Mouse (Mus musculus) heart, embryonic 14.5 days (tissue): Measurements from ENCODE around the gene Timeless. TPM values are rescaled to one million over a fixed set of nuclear protein-coding genes. Genes with fewer than 3 reads are reported as not detected.

Experiments
- ATAC-seq: fragments of 200-750 bp; cut with Nextera tagmentation; 2 replicates; pipeline ENCODE4 v1.8.0; 2017; ENCODE audit warnings: low read depth, moderate TSS enrichment; ENCODE audit not compliant: insufficient number of reproducible peaks, insufficient read depth, low FRiP score
- H3K27ac ChIP-seq, 2 experiments: fragments of 200-500 bp in 1 of 2; fragments of 300-500 bp in 1 of 2; sonication (generic) in 1 of 2; replicated peaks in 1 of 2; 2 replicates each; pipeline ENCODE4 v1.5.1; 2012 to 2014; ENCODE audit warnings: low read depth in 2 of 2, low read length in 2 of 2, control low read depth in 1 of 2, mild to moderate bottlenecking in 1 of 2, mixed read lengths in 1 of 2; ENCODE audit not compliant: control insufficient read depth in 1 of 2, insufficient read depth in 1 of 2
- H3K27me3 ChIP-seq: fragments of 300-500 bp; sonication (generic); 2 replicates; pipeline ENCODE4 v1.6.1; 2014; ENCODE audit warnings: mild to moderate bottlenecking, low read length, control low read depth; ENCODE audit not compliant: control insufficient read depth, insufficient read depth
- H3K36me3 ChIP-seq: fragments of 300-500 bp; sonication (generic); 2 replicates; pipeline ENCODE4 v1.6.1; 2014; ENCODE audit warnings: mild to moderate bottlenecking, control low read depth, low read length, mixed read lengths; ENCODE audit not compliant: control insufficient read depth, insufficient read depth
- H3K4me1 ChIP-seq, 2 experiments: fragments of 200-500 bp in 1 of 2; fragments of 300-500 bp in 1 of 2; sonication (generic) in 1 of 2; 2 replicates each; pipeline ENCODE4 v1.6.1; 2012 to 2014; ENCODE audit warnings: low read length in 2 of 2, control low read depth in 1 of 2, mixed read lengths in 1 of 2; ENCODE audit not compliant: control insufficient read depth in 2 of 2, insufficient read depth in 2 of 2
- H3K4me2 ChIP-seq: fragments of 300-500 bp; sonication (generic); 2 replicates; pipeline ENCODE4 v1.6.1; 2014; ENCODE audit warnings: mild to moderate bottlenecking, low read length
- H3K4me3 ChIP-seq, 2 experiments: fragments of 200-500 bp in 1 of 2; fragments of 300-500 bp in 1 of 2; sonication (generic) in 1 of 2; 2 replicates each; pipeline ENCODE4 v1.5.1; 2012 to 2014; ENCODE audit warnings: low read length in 2 of 2, mild to moderate bottlenecking in 2 of 2, control low read depth in 1 of 2, low read depth in 1 of 2, moderate library complexity in 1 of 2; ENCODE audit not compliant: control insufficient read depth in 1 of 2, insufficient read depth in 1 of 2
- H3K9ac ChIP-seq: fragments of 300-500 bp; sonication (generic); 2 replicates; pipeline ENCODE4 v1.6.1; 2014; ENCODE audit warnings: mild to moderate bottlenecking, low read length
- H3K9me3 ChIP-seq: fragments of 300-500 bp; sonication (generic); 2 replicates; pipeline ENCODE4 v1.6.1; 2016; ENCODE audit warnings: low read length, control low read depth; ENCODE audit not compliant: control insufficient read depth
- WGBS: fragments of 180-500 bp; shearing (Covaris S2); extraction: QIAGEN DNeasy Blood & Tissue Kit; methylation state at CpG from one replicate; pipeline ENCODE4 v1.1.7; 2014; 5-methylcytosine and 5-hydroxymethylcytosine counted together
- polyA plus RNA-seq: library from polyadenylated mRNA; unstranded; fragments of >200 nt; fragmentation: Nextera tagmentation; extraction: Ambion mirVana; gene quantifications from 2 replicates; pipeline ENCODE4 v1.2.1, GENCODE M21; 2014

Timeless gene
- polyA plus RNA-seq, 1 experiment from 2014 or later, result 23.6 TPM

DNA sequence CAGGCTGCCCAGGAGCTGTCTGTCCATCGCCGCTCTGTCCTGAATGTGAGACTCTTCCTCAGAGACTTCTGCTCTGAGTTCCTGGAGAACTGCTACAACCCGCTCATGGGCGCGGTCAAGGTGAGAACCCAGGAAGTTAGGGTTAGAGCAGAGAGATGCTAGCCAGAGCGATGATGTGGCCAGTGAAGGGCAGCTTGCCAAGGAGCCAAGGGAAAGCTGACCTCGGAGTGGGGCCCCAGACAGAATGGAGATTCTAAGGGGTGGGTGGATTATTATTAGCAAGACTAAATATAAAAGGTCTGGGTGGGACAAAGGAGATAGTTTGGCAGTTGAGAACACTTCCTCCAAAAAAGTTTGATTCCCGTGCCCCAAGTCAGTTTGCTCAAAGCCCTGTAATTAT, 11.4 kb downstream of the Timeless start:
- peak overlapping the region in 1 of 2 experiments; percentile 44; a peak in 2 of 4 replicates for H3K27ac ChIP-seq
- peaks cover 78% of the 10 kb centered on the region for H3K36me3 ChIP-seq
- no peak overlapping the region for H3K4me3 ChIP-seq
- 74% methylated on average over 8 of the region's 8 CpGs for WGBS
- 0 out of 2 replicates have a peak overlapping the region, but pooled peaks have one; percentile 4 for H3K9ac ChIP-seq
- ATAC-seq, result no peak
- no peak overlapping the region for H3K4me2 ChIP-seq
- no peaks in the 10 kb centered on the region for H3K9me3 ChIP-seq
- H3K27me3 ChIP-seq, result no peaks in the 10 kb centered on the region
- H3K4me1 ChIP-seq, result peaks cover 4 to 5% of the 10 kb centered on the region in 2 experiments; a peak in 3 of 4 replicates

DNA sequence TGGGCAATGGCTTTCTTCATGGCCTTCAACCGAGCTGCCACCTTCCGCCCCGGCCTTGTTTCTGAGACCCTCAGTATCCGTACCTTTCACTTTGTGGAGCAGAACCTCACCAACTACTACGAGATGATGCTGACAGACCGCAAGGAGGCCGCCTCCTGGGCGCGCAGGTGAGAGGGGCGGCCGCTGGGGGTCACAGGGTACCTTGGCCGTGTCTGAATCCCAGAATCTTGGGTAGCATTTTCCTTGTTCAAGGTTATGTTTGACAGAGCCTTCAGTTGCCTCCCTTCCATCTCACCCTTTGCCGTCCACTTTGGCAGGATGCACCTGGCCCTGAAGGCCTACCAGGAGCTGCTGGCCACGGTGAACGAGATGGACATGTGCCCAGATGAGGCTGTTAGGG, 12.3 kb downstream of the Timeless start:
- 95% methylated on average over 15 of the region's 15 CpGs for WGBS
- peaks cover 86% of the 10 kb centered on the region for H3K36me3 ChIP-seq

DNA sequence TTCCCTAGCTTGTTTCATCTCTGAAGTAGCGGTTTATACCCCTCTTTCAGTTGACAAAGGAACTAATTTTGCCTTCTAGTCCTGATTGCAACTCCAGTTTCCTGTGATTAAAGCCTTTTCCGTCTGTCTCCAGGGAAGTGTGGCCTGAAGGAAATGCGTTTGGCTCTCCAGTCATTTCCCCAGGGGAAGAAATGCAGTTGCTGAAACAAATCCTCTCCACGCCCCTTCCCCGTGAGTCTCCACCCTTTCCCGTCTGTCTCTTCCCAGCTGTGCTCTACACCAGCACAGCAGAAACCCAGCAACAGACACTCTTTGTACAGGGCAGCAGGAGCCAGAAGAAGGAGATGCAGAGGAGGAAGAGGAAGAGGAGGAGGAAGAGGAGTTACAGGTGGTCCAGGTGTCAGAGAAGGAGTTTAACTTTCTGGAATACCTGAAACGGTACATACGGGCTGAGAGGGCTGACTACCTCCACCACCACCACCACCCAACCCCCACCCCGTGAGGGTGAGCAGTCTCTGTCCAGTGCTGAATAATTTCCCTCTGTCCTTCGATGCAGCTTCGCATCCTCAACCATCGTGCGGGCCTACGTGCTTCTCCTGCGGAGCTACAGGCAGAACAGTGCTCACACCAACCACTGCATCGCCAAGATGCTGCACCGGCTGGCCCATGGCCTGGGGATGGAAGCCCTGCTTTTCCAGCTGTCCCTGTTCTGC, 15.3 kb downstream of the Timeless start:
- H3K36me3 ChIP-seq, result peaks cover 95% of the 10 kb centered on the region
- H3K9me3 ChIP-seq, result no peaks in the 10 kb centered on the region
- H3K9ac ChIP-seq, result no peak overlapping the region; the same call in 1 of the 2 replicates
- peak overlapping the region; percentile 9 to 21 for H3K4me3 ChIP-seq
- H3K4me2 ChIP-seq, result peak overlapping the region; percentile 48
- peak; percentile 20; the same call in 1 of the 2 replicates for ATAC-seq
- H3K27me3 ChIP-seq, result no peaks in the 10 kb centered on the region
- peaks cover 4 to 5% of the 10 kb centered on the region in 2 experiments; a peak in 3 of 4 replicates for H3K4me1 ChIP-seq
- 74% methylated on average over 17 of the region's 17 CpGs for WGBS
- H3K27ac ChIP-seq, result peak overlapping the region; percentile 60 to 77

More for the DNA sequence above, 12.3 kb downstream of the Timeless start:
- H3K4me3 ChIP-seq, result no peak overlapping the region
- no peak overlapping the region for H3K27ac ChIP-seq
- H3K4me2 ChIP-seq, result no peak overlapping the region
- H3K9ac ChIP-seq, result no peak overlapping the region
- H3K4me1 ChIP-seq, result peaks cover 4 to 5% of the 10 kb centered on the region in 2 experiments; a peak in 3 of 4 replicates
- ATAC-seq, result no peak
- no peaks in the 10 kb centered on the region for H3K27me3 ChIP-seq
- no peaks in the 10 kb centered on the region for H3K9me3 ChIP-seq

- peaks cover 73% of the 10 kb centered on the region for H3K36me3 ChIP-seq
These were observed 18.7 kb downstream of the Timeless start for GRCm38 (mm10) chr10:128250565-128250964.

GRCm38 (mm10) chr10:128253677-128254255, 21.9 kb downstream of the Timeless start, which contains the start of gene Apon:
Gene Apon, plus strand, starts transcription at chr10:128254096.
- H3K4me3 ChIP-seq, result no peak within 1 kb of the TSS
- H3K9me3 ChIP-seq, result no peaks in the 10 kb centered on the region
- H3K27ac ChIP-seq, result no peak within 1 kb of the TSS
- 89% methylated on average over 4 of the region's 4 CpGs for WGBS
- ATAC-seq, result no peak
- no peak within 1 kb of the TSS for H3K4me2 ChIP-seq
- no peaks in the 10 kb centered on the region for H3K4me1 ChIP-seq
- H3K36me3 ChIP-seq, result peaks cover 42% of the 10 kb centered on the region
- no peaks in the 10 kb centered on the region for H3K27me3 ChIP-seq
- H3K9ac ChIP-seq, result no peak within 1 kb of the TSS

More at GRCm38 (mm10) chr10:128250565-128250964, 18.7 kb downstream of the Timeless start:
- Histone ChIP-seq H3K27me3 (no peaks in the 10 kb centered on the region), H3K9ac (no peak overlapping the region), H3K9me3 (no peaks in the 10 kb centered on the region), H3K27ac (no peak overlapping the region), H3K4me1 (no peaks in the 10 kb centered on the region), H3K4me2 (no peak overlapping the region), H3K4me3 (no peak overlapping the region)
- 96% methylated on average over 12 of the region's 13 CpGs for WGBS
- ATAC-seq, result no peak

DNA sequence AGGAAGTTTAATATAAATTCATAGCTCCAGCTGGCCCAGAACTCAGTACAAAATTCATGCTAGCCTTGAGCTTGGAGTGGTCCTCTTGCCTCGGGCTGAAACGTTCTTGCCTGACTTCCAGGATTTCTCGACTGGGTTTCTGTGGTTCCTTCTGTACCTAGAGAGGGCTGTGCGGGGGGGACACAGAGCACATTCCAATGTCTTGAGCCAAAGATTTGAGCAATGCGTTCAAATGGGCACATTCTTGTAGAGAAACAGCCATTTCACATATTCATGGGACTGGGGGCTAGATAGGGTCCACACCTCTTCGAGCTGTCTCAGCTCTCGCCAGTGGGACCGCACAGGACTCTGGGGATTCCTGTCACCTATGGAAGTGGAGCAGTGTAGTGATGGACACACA, 24.1 kb downstream of the Timeless start:
- Histone ChIP-seq H3K9me3 (no peaks in the 10 kb centered on the region), H3K36me3 (peaks cover 21% of the 10 kb centered on the region), H3K27me3 (no peaks in the 10 kb centered on the region), H3K4me1 (no peaks in the 10 kb centered on the region), H3K4me2 (no peak overlapping the region), H3K27ac (no peak overlapping the region), H3K4me3 (no peak overlapping the region), H3K9ac (no peak overlapping the region)
- 80% methylated on average over 8 of the region's 8 CpGs for WGBS
- ATAC-seq, result no peak

DNA sequence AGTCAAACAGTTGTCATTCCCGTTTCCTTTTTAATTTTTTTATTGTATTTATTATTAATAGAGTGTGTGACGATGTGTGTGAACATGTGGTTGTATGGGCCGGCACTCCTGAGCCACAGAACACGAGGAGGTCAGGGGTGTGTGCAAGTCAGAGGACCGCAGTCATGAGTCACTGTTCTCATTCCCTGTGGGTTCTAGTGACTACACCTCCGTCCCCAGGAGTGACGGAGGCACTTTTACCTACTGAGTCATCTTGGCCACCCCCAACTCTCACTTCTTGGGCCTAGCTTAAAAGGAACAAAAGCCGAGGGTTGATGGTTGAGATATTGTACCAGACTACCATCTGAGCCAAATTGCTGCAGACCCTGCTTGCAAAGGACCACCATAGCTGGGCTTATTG, 24.5 kb downstream of the Timeless start:
- H3K27ac ChIP-seq, result no peak overlapping the region
- H3K36me3 ChIP-seq, result peaks cover 17% of the 10 kb centered on the region
- WGBS, result 85% methylated on average over 8 of the region's 8 CpGs
- no peaks in the 10 kb centered on the region for H3K27me3 ChIP-seq
- no peak overlapping the region for H3K4me3 ChIP-seq
- no peak overlapping the region for H3K9ac ChIP-seq
- no peak overlapping the region for H3K4me2 ChIP-seq
- no peaks in the 10 kb centered on the region for H3K9me3 ChIP-seq
- ATAC-seq, result no peak
- no peaks in the 10 kb centered on the region for H3K4me1 ChIP-seq
